ENCODE assay signal across 8 mouse cellular contexts in genomic region chr2:109891471-109891870, GRCm38 (mm10). TPM values are rescaled to one million over a fixed set of nuclear protein-coding genes. Genes with fewer than 3 reads are reported as not detected.
A peak's percentile ranks its signal among the peaks of the same experiment; 100 is the strongest.
DNase-seq lines count a peak whose midpoint lies in the region; ATAC-seq lines count a peak whose summit lies in the region.

No protein-coding gene starts in this region.

- ATAC-seq in kidney, embryonic 14.5 days (ENCODE audit: low FRiP score, low TSS enrichment): no peak
- ATAC-seq in hindbrain, embryonic 14.5 days (ENCODE audit: low FRiP score): no peak
- ATAC-seq in cerebellum, adult (ENCODE audit: insufficient number of reproducible peaks, low FRiP score, low TSS enrichment): no peak

- peaks cover 22% of the 10 kb centered on the region for H3K36me3 ChIP-seq in kidney, embryonic 14.5 days (ENCODE audit: control insufficient read depth, insufficient read depth, low read length)
- peaks cover 25% of the 10 kb centered on the region for H3K36me3 ChIP-seq in hindbrain, embryonic 14.5 days (replicated peaks; ENCODE audit: control insufficient read depth, insufficient read depth)

- peak overlapping the region; percentile 47 for H3K4me2 ChIP-seq in kidney, embryonic 14.5 days (replicated peaks; ENCODE audit: low read depth, low read length)
- peak overlapping the region; percentile 91 for H3K4me2 ChIP-seq in hindbrain, embryonic 14.5 days (replicated peaks)

- WGBS in kidney, embryonic 14.5 days: 33% methylated on average over 4 of the region's 4 CpGs
- WGBS in hindbrain, embryonic 14.5 days: 14% methylated on average over 4 of the region's 4 CpGs

- peak overlapping the region; percentile 87 for H3K4me3 ChIP-seq in kidney, embryonic 14.5 days (ENCODE audit: low read length)
- H3K4me3 ChIP-seq in hindbrain, embryonic 14.5 days (replicated peaks; ENCODE audit: low read length): peak overlapping the region; percentile 98

- H3K27ac ChIP-seq in kidney, embryonic 14.5 days (ENCODE audit: low read depth, low read length): peak overlapping the region; percentile 83; the same call in 1 of the 2 replicates
- peak overlapping the region; percentile 86 for H3K27ac ChIP-seq in hindbrain, embryonic 14.5 days

- H3K9me3 ChIP-seq in kidney, embryonic 14.5 days (ENCODE audit: control insufficient read depth, low read length): peaks cover 3% of the 10 kb centered on the region; the same call in 1 of the 2 replicates
- no peaks in the 10 kb centered on the region; the same call in 1 of the 2 replicates for H3K9me3 ChIP-seq in hindbrain, embryonic 14.5 days (ENCODE audit: control insufficient read depth, low read length)

- peak overlapping the region; percentile 83 for H3K9ac ChIP-seq in kidney, embryonic 14.5 days (ENCODE audit: low read depth, low read length)
- peak overlapping the region; percentile 98 for H3K9ac ChIP-seq in hindbrain, embryonic 14.5 days

- H3K4me1 ChIP-seq in kidney, embryonic 14.5 days (ENCODE audit: control insufficient read depth, insufficient read depth, low read length): peaks cover 11% of the 10 kb centered on the region
- H3K4me1 ChIP-seq in hindbrain, embryonic 14.5 days (replicated peaks; ENCODE audit: control insufficient read depth, insufficient read depth, low read length): peaks cover 22% of the 10 kb centered on the region

- no peak for DNase-seq in kidney, postnatal 10 days
- DNase-seq in adipocyte (ENCODE audit: low spot score): peak; percentile 64
- peak; percentile 42 for DNase-seq in hindbrain, embryonic 14.5 days (ENCODE audit: low spot score)
- peak; percentile 38 for DNase-seq in mesoderm, embryonic 11.5 days (ENCODE audit: low read depth, low spot score)
- DNase-seq in right cerebral cortex, postnatal 36 days (ENCODE audit: low spot score in 2 of 2): no peak
- DNase-seq in right cerebral cortex, postnatal 10 days (ENCODE audit: low spot score in 2 of 2): no peak

- no peaks in the 10 kb centered on the region for H3K27me3 ChIP-seq in kidney, embryonic 14.5 days (ENCODE audit: control insufficient read depth, insufficient read depth, low read length)
- H3K27me3 ChIP-seq in hindbrain, embryonic 14.5 days (ENCODE audit: control insufficient read depth, insufficient read depth, low read length): no peaks in the 10 kb centered on the region

RNA-seq across cellular contexts. Expression of gene Lin7c, which starts 0.8 kb away (rescaled TPM):
- 50.8 and 80.7 TPM in 2 replicates for polyA plus RNA-seq in kidney, embryonic 14.5 days (2014; fragmentation: Nextera tagmentation; extraction: Ambion mirVana)
- polyA plus RNA-seq in hindbrain, embryonic 14.5 days (2014; fragmentation: Nextera tagmentation; extraction: Ambion mirVana): 224 and 251 TPM in 2 replicates

RNA-seq across cellular contexts. Expression of gene Lgr4, which starts 26.0 kb away (rescaled TPM):
- 41.7 and 44.5 TPM in 2 replicates for polyA plus RNA-seq in kidney, embryonic 14.5 days (2014; fragmentation: Nextera tagmentation; extraction: Ambion mirVana)
- 13.1 and 13.6 TPM in 2 replicates for polyA plus RNA-seq in hindbrain, embryonic 14.5 days (2014; fragmentation: Nextera tagmentation; extraction: Ambion mirVana)

Comparison
In these comparisons a context has a peak if more than half of its experiments do, and no peak if none do; other contexts are left out.
1. DNase-seq: peak in adipocyte (single experiment), hindbrain, embryonic 14.5 days (single experiment) and mesoderm, embryonic 11.5 days (single experiment); none in kidney, postnatal 10 days (single experiment), right cerebral cortex, postnatal 36 days (0 of 2) and right cerebral cortex, postnatal 10 days (0 of 2).